Mouse (Mus musculus) ES-Bruce4 (cell line): ENCODE results near the gene Fank1. TPM values are rescaled to one million over a fixed set of nuclear protein-coding genes. Genes with fewer than 3 reads are reported as not detected.

Source experiments
- H3K27ac ChIP-seq: 2 replicates; pipeline ENCODE4 v1.5.1; 2012; ENCODE audit warnings: low read length, inconsistent platforms; ENCODE audit not compliant: insufficient read depth
- H3K27me3 ChIP-seq: 2 replicates; pipeline ENCODE4 v1.6.1; 2012; ENCODE audit warnings: mild to moderate bottlenecking, low read length, inconsistent platforms; ENCODE audit not compliant: control insufficient read depth, poor library complexity, insufficient read depth, severe bottlenecking
- H3K36me3 ChIP-seq: 2 replicates; pipeline ENCODE4 v1.6.1; 2012; ENCODE audit warnings: inconsistent platforms, mild to moderate bottlenecking, low read length, moderate library complexity; ENCODE audit not compliant: control insufficient read depth, poor library complexity, insufficient read depth, severe bottlenecking
- H3K4me1 ChIP-seq: one replicate; pipeline ENCODE4 v1.8.1; 2011; ENCODE audit warnings: low read length; ENCODE audit not compliant: control insufficient read depth, insufficient read depth
- H3K4me3 ChIP-seq: 2 replicates; pipeline ENCODE4 v1.5.1; 2011; ENCODE audit warnings: low read depth, mild to moderate bottlenecking, low read length
- H3K9ac ChIP-seq: 2 replicates; pipeline ENCODE4 v1.6.1; 2012; ENCODE audit warnings: low read depth, mild to moderate bottlenecking, inconsistent platforms; ENCODE audit not compliant: poor library complexity, severe bottlenecking
- H3K9me3 ChIP-seq: replicated peaks from 2 replicates; pipeline ENCODE4 v1.6.1; 2012; ENCODE audit warnings: mild to moderate bottlenecking, low read length, inconsistent platforms; ENCODE audit not compliant: control insufficient read depth, poor library complexity, insufficient read depth, severe bottlenecking
- CTCF ChIP-seq: IDR thresholded peaks from one replicate; pipeline ENCODE4 v1.8.1; 2011; ENCODE audit warnings: low read depth, low read length
- EP300 ChIP-seq: IDR thresholded peaks from 2 replicates; pipeline ENCODE4 v1.6.1; 2011; ENCODE audit warnings: low read depth, low read length; ENCODE audit not compliant: insufficient read depth
- POLR2A ChIP-seq: IDR thresholded peaks from one replicate; pipeline ENCODE4 v1.8.1; 2011; ENCODE audit warnings: low read length; ENCODE audit not compliant: insufficient read depth
- polyA plus RNA-seq: library from polyadenylated mRNA; stranded (reverse); fragments of >200 nt; gene quantifications from 2 replicates; pipeline ENCODE4 v1.2.4, GENCODE M21; 2011; ENCODE audit warnings: low read depth; ENCODE audit not compliant: missing spikeins, insufficient read depth, insufficient read length

Fank1 gene
- polyA plus RNA-seq, 1 experiment, result 3.1 TPM

DNA sequence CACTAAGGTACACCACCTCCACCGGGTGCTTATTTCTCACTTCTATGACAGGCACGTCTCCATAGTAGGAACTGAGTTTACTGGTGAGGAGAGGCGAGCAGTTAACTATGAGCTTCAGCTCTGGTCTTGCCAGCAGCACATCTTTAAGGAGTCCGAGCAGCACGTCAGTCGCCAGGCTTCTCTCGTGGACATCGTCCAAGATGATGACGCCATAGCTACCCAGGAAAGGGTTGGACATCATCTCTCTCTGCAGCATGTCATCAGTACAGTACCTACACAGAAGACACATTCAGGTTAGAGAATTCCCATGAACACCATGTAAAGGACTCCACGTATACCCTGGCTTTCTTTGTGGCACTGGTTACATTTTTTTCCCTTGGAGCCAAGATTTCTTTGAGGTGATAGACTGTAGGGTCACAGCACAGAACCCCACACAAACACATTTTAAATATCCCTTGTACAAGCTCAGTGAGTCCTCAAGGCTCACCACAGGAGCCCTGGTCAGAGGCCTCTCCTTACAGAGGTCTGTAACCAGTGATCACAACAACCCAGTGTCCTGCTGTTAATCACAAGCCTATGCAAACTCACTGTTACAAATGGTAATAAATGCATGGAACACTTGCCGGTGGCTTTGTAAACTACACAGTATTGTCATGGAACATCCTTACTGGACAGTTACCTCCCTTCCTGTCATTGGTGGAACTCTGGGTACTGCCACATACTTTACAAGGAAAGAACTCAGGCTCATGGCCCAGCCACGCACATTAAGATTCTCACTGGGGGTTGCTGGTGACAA lies 33.9 kb upstream of the Fank1 start:
- H3K27me3 ChIP-seq, result no peaks in the 10 kb centered on the region
- no peak overlapping the region for H3K27ac ChIP-seq
- TF ChIP-seq CTCF, result no peak
- TF ChIP-seq POLR2A, result no peak
- TF ChIP-seq EP300, result no peak
- no peaks in the 10 kb centered on the region for H3K4me1 ChIP-seq
- H3K9ac ChIP-seq, result no peak overlapping the region
- H3K4me3 ChIP-seq, result no peak overlapping the region
- H3K9me3 ChIP-seq, result no peaks in the 10 kb centered on the region
- peaks cover 10% of the 10 kb centered on the region for H3K36me3 ChIP-seq

DNA sequence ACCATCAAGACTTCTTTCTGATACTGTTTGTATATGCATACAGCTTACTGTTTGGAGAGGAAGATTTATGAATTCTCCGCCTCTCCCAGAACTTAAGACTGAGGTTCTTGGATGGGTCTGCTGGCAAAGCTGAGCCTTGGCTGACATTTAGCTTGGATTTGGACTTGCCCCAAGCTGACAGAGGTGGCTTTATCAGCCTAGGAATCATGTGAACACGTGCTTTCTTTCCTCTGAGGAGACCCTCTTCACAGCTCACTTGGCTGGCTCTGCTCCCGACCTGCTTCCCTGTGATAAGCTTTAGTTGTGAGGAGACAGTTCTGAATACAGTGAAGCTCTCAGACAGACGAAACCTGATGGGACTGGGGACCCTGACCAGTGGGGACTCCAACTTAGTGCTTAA lies 33.0 kb upstream of the Fank1 start:
- Histone ChIP-seq H3K4me1 (no peaks in the 10 kb centered on the region), H3K27me3 (no peaks in the 10 kb centered on the region), H3K27ac (no peak overlapping the region), H3K9ac (no peak overlapping the region), H3K36me3 (peaks cover 11% of the 10 kb centered on the region), H3K4me3 (no peak overlapping the region), H3K9me3 (no peaks in the 10 kb centered on the region)
- TF ChIP-seq EP300, result no peak
- no peak for TF ChIP-seq CTCF
- TF ChIP-seq POLR2A, result no peak

GRCm38 (mm10) chr7:133744209-133744608 lies 32.5 kb upstream of the Fank1 start:
- peaks cover 11% of the 10 kb centered on the region for H3K36me3 ChIP-seq
- H3K27ac ChIP-seq, result no peak overlapping the region
- TF ChIP-seq EP300, result no peak
- TF ChIP-seq CTCF, result no peak
- TF ChIP-seq POLR2A, result no peak
- H3K9me3 ChIP-seq, result no peaks in the 10 kb centered on the region
- H3K9ac ChIP-seq, result no peak overlapping the region
- no peak overlapping the region for H3K4me3 ChIP-seq
- H3K4me1 ChIP-seq, result no peaks in the 10 kb centered on the region
- H3K27me3 ChIP-seq, result no peaks in the 10 kb centered on the region

GRCm38 (mm10) chr7:133744701-133745100 lies 32.0 kb upstream of the Fank1 start:
- TF ChIP-seq POLR2A (no peak), CTCF (no peak), EP300 (no peak)
- Histone ChIP-seq H3K9ac (no peak overlapping the region), H3K27me3 (no peaks in the 10 kb centered on the region), H3K4me3 (no peak overlapping the region), H3K4me1 (no peaks in the 10 kb centered on the region), H3K36me3 (peaks cover 11% of the 10 kb centered on the region), H3K27ac (no peak overlapping the region), H3K9me3 (no peaks in the 10 kb centered on the region)

GRCm38 (mm10) chr7:133747372-133747771 lies 29.3 kb upstream of the Fank1 start:
- peaks cover 2% of the 10 kb centered on the region; the same call in 1 of the 2 replicates for H3K36me3 ChIP-seq
- TF ChIP-seq EP300, result no peak

DNA sequence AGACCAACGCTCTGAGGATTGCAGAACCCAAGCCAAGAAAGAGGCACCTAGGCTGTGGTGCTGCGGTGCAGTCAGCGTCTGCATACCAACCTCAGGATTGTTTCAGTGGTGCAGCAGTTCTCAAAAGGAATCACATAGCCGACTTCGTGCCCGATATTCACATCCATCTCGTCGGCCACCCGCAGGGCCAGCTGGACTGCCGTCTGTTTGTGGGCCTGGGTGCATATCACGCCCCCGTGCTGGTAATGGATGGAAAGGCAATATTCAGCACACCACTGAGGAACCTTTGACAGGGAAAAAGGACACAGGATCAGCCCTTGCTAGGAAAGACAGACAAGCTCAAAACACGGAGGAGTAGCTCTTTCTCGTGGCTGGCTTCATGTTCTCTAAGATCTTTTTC lies 27.9 kb upstream of the Fank1 start:
- 0 out of 2 replicates have a peak, but pooled peaks cover 2% of the 10 kb centered on the region for H3K36me3 ChIP-seq
- no peaks in the 10 kb centered on the region for H3K27me3 ChIP-seq
- no peak overlapping the region for H3K4me3 ChIP-seq
- H3K27ac ChIP-seq, result no peak overlapping the region
- H3K9me3 ChIP-seq, result no peaks in the 10 kb centered on the region
- H3K4me1 ChIP-seq, result no peaks in the 10 kb centered on the region
- no peak overlapping the region for H3K9ac ChIP-seq
- TF ChIP-seq POLR2A (no peak), CTCF (no peak), EP300 (no peak)

More at GRCm38 (mm10) chr7:133747372-133747771, 29.3 kb upstream of the Fank1 start:
- Histone ChIP-seq H3K9ac (no peak overlapping the region), H3K4me3 (no peak overlapping the region), H3K27ac (no peak overlapping the region), H3K27me3 (no peaks in the 10 kb centered on the region), H3K4me1 (no peaks in the 10 kb centered on the region), H3K9me3 (no peaks in the 10 kb centered on the region)
